ENCODE assay signal across 12 mouse cellular contexts in the genomic region with DNA sequence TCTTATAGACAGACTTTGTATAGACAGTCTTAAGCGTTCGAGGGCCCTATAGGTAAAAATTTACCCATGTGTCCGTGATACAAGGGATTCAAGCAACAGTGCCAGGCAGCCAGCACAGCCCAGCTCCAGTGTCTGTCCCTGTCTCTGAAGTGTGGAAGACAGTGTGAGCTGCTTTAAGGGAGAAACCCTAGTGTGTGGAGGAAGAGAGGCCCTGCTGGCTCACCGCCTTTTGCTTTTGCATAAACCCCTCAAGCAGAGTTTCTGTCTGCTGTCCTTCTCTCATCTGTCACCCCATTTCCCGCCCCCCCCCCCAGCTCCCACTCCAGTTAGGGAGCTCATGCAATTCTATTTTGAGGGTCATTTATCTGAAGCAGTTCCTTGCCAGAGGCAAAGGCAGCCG. TPM values are rescaled to one million over a fixed set of nuclear protein-coding genes. Genes with fewer than 3 reads are reported as not detected.
A peak's percentile ranks its signal among the peaks of the same experiment; 100 is the strongest.
DNase-seq lines count a peak whose midpoint lies in the region; ATAC-seq and TF ChIP-seq lines count a peak whose summit lies in the region.
"Had no signal": no experiment of that assay in that cellular context is flagged by ENCODE, and none has a peak within 500 bp of the region (broad histone marks: within the 10 kb centered on the region; RNA-seq: fewer than 3 reads in every experiment).

No protein-coding gene starts in this region.

- no peak overlapping the region for H3K9ac ChIP-seq in hindbrain, postnatal 0 days (replicated peaks; ENCODE audit: low read length)
- H3K9ac ChIP-seq in midbrain, embryonic 13.5 days (replicated peaks), result no peak overlapping the region
- no peak overlapping the region for H3K9ac ChIP-seq in midbrain, embryonic 15.5 days
- H3K9ac ChIP-seq in embryonic facial prominence, embryonic 14.5 days (ENCODE audit: low read depth, low read length), result no peak overlapping the region
- H3K9ac ChIP-seq in limb, embryonic 12.5 days (replicated peaks), result no peak overlapping the region
- H3K9ac ChIP-seq: limb, embryonic 15.5 days had no signal

- no peak for DNase-seq in hindbrain, embryonic 10.5 days (ENCODE audit: low spot score)
- DNase-seq in hindbrain, postnatal 0 days (ENCODE audit: low spot score), result no peak
- DNase-seq in embryonic facial prominence, embryonic 14.5 days (ENCODE audit: low spot score), result no peak
- DNase-seq in thymus, postnatal 4 days, result no peak
- DNase-seq: thymus, postnatal 36 days had no signal

- no peak for ATAC-seq in hindbrain, postnatal 0 days
- ATAC-seq in midbrain, embryonic 13.5 days, result peak; percentile 68
- no peak; the same call in 1 of the 2 replicates for ATAC-seq in midbrain, embryonic 15.5 days (replicated peaks)
- ATAC-seq in embryonic facial prominence, embryonic 14.5 days (ENCODE audit: low read depth), result no peak
- ATAC-seq in limb, embryonic 12.5 days (ENCODE audit: insufficient number of reproducible peaks, insufficient read depth, low FRiP score, low TSS enrichment, low read depth), result no peak
- ATAC-seq: intestine, postnatal 0 days had no signal

- no peaks in the 10 kb centered on the region for H3K9me3 ChIP-seq in hindbrain, embryonic 10.5 days
- no peaks in the 10 kb centered on the region for H3K9me3 ChIP-seq in hindbrain, postnatal 0 days (ENCODE audit: low read length)
- no peaks in the 10 kb centered on the region for H3K9me3 ChIP-seq in midbrain, embryonic 13.5 days
- H3K9me3 ChIP-seq in midbrain, embryonic 15.5 days, result no peaks in the 10 kb centered on the region
- H3K9me3 ChIP-seq in embryonic facial prominence, embryonic 14.5 days (ENCODE audit: control insufficient read depth, low read length), result no peaks in the 10 kb centered on the region
- H3K9me3 ChIP-seq in limb, embryonic 12.5 days, result no peaks in the 10 kb centered on the region
- H3K9me3 ChIP-seq: limb, embryonic 15.5 days had no signal

- 0 out of 2 replicates have a peak, but pooled peaks cover 3% of the 10 kb centered on the region for H3K27me3 ChIP-seq in hindbrain, embryonic 10.5 days (ENCODE audit: insufficient read depth, poor library complexity, severe bottlenecking)
- H3K27me3 ChIP-seq in hindbrain, postnatal 0 days (ENCODE audit: insufficient read depth, low read length), result no peaks in the 10 kb centered on the region
- H3K27me3 ChIP-seq in midbrain, embryonic 13.5 days, result no peaks in the 10 kb centered on the region
- no peaks in the 10 kb centered on the region for H3K27me3 ChIP-seq in midbrain, embryonic 15.5 days (replicated peaks)
- H3K27me3 ChIP-seq in embryonic facial prominence, embryonic 14.5 days (replicated peaks; ENCODE audit: control insufficient read depth, insufficient read depth, low read length), result no peaks in the 10 kb centered on the region
- H3K27me3 ChIP-seq in limb, embryonic 12.5 days, result no peaks in the 10 kb centered on the region
- H3K27me3 ChIP-seq: limb, embryonic 15.5 days had no signal

- no peak for TF ChIP-seq CTCF in hindbrain, postnatal 0 days (IDR thresholded peaks at IDR 0.05; ENCODE audit: low read depth)

- H3K36me3 ChIP-seq in hindbrain, embryonic 10.5 days, result no peaks in the 10 kb centered on the region
- H3K36me3 ChIP-seq in hindbrain, postnatal 0 days (ENCODE audit: insufficient read depth, low read length), result peaks cover 3% of the 10 kb centered on the region; the same call in 1 of the 2 replicates
- H3K36me3 ChIP-seq in midbrain, embryonic 13.5 days, result no peaks in the 10 kb centered on the region
- H3K36me3 ChIP-seq in midbrain, embryonic 15.5 days (replicated peaks), result no peaks in the 10 kb centered on the region
- peaks cover 8% of the 10 kb centered on the region; the same call in 1 of the 2 replicates for H3K36me3 ChIP-seq in embryonic facial prominence, embryonic 14.5 days (ENCODE audit: control insufficient read depth, insufficient read depth, low read length)
- H3K36me3 ChIP-seq in limb, embryonic 12.5 days, result peaks cover 13% of the 10 kb centered on the region; the same call in 1 of the 2 replicates

- no peak overlapping the region for H3K4me3 ChIP-seq in hindbrain, embryonic 10.5 days
- H3K4me3 ChIP-seq in hindbrain, postnatal 0 days (ENCODE audit: low read length), result no peak overlapping the region
- H3K4me3 ChIP-seq in midbrain, embryonic 13.5 days (replicated peaks), result no peak overlapping the region
- H3K4me3 ChIP-seq in midbrain, embryonic 15.5 days, result no peak overlapping the region
- no peak overlapping the region for H3K4me3 ChIP-seq in embryonic facial prominence, embryonic 14.5 days (ENCODE audit: low read depth, low read length)
- H3K4me3 ChIP-seq in limb, embryonic 12.5 days (replicated peaks), result no peak overlapping the region
- H3K4me3 ChIP-seq: layer of hippocampus, adult 2 months; limb, embryonic 15.5 days had no signal

- peaks cover 19% of the 10 kb centered on the region for H3K4me1 ChIP-seq in hindbrain, embryonic 10.5 days (replicated peaks)
- H3K4me1 ChIP-seq in hindbrain, postnatal 0 days (ENCODE audit: insufficient read depth, low read length), result no peaks in the 10 kb centered on the region
- peaks cover 15% of the 10 kb centered on the region; the same call in 1 of the 2 replicates for H3K4me1 ChIP-seq in midbrain, embryonic 13.5 days (replicated peaks)
- no peaks in the 10 kb centered on the region; the same call in 1 of the 2 replicates for H3K4me1 ChIP-seq in midbrain, embryonic 15.5 days
- peaks cover 17% of the 10 kb centered on the region for H3K4me1 ChIP-seq in embryonic facial prominence, embryonic 14.5 days (ENCODE audit: control insufficient read depth, insufficient read depth, low read length)
- peaks cover 33% of the 10 kb centered on the region for H3K4me1 ChIP-seq in limb, embryonic 12.5 days (replicated peaks)

- peak overlapping the region; percentile 35; the same call in 1 of the 2 replicates for H3K27ac ChIP-seq in hindbrain, embryonic 10.5 days
- H3K27ac ChIP-seq in hindbrain, postnatal 0 days, result no peak overlapping the region
- peak overlapping the region; percentile 69; the same call in 1 of the 2 replicates for H3K27ac ChIP-seq in midbrain, embryonic 13.5 days
- no peak overlapping the region for H3K27ac ChIP-seq in midbrain, embryonic 15.5 days
- peak overlapping the region; percentile 48; the same call in 1 of the 2 replicates for H3K27ac ChIP-seq in embryonic facial prominence, embryonic 14.5 days (replicated peaks; ENCODE audit: low read depth, low read length)
- peak overlapping the region; percentile 84 for H3K27ac ChIP-seq in limb, embryonic 12.5 days
- H3K27ac ChIP-seq: layer of hippocampus, adult 2 months; limb, embryonic 15.5 days had no signal

- H3K4me2 ChIP-seq in hindbrain, postnatal 0 days (ENCODE audit: low read depth, low read length), result no peak overlapping the region
- no peak overlapping the region for H3K4me2 ChIP-seq in midbrain, embryonic 13.5 days (replicated peaks)
- no peak overlapping the region for H3K4me2 ChIP-seq in midbrain, embryonic 15.5 days
- H3K4me2 ChIP-seq in embryonic facial prominence, embryonic 14.5 days (ENCODE audit: low read depth, low read length), result no peak overlapping the region
- no peak overlapping the region for H3K4me2 ChIP-seq in limb, embryonic 12.5 days
- H3K4me2 ChIP-seq: limb, embryonic 15.5 days had no signal

- 49% methylated on average over 6 of the region's 6 CpGs for WGBS in hindbrain, embryonic 10.5 days
- WGBS in hindbrain, postnatal 0 days, result 43% methylated on average over 6 of the region's 6 CpGs
- WGBS in midbrain, embryonic 13.5 days, result 49% methylated on average over 6 of the region's 6 CpGs
- 40% methylated on average over 6 of the region's 6 CpGs for WGBS in midbrain, embryonic 15.5 days
- 35% methylated on average over 6 of the region's 6 CpGs for WGBS in embryonic facial prominence, embryonic 14.5 days
- WGBS in limb, embryonic 12.5 days, result 31% methylated on average over 6 of the region's 6 CpGs

RNA-seq across cellular contexts. Expression of gene Fam217b, which starts 7.3 kb away (rescaled TPM):
- polyA plus RNA-seq in hindbrain, embryonic 10.5 days (2016; fragmentation: Nextera tagmentation; extraction: Ambion mirVana), result 2.0 and 2.3 TPM in 2 replicates
- 20.0 and 25.9 TPM in 2 replicates for total RNA-seq in hindbrain, postnatal 0 days (2014; rRNA removed)
- polyA plus RNA-seq in hindbrain, postnatal 0 days (2015; fragmentation: Nextera tagmentation; extraction: Ambion mirVana), result 20.8 and 24.8 TPM in 2 replicates
- 5.8 and 6.1 TPM in 2 replicates for polyA plus RNA-seq in midbrain, embryonic 13.5 days (2015; fragmentation: Nextera tagmentation; extraction: Ambion mirVana)
- 14.2 and 17.2 TPM in 2 replicates for polyA plus RNA-seq in midbrain, embryonic 15.5 days (2015; fragmentation: Nextera tagmentation; extraction: Ambion mirVana)
- 5.8 and 7.3 TPM in 2 replicates for polyA plus RNA-seq in embryonic facial prominence, embryonic 14.5 days (2014; fragmentation: Nextera tagmentation; extraction: Ambion mirVana)
- 4.3 and 4.6 TPM in 2 replicates for polyA plus RNA-seq in limb, embryonic 12.5 days (2016; fragmentation: Nextera tagmentation; extraction: Ambion mirVana)

RNA-seq across cellular contexts. Expression of gene Ppp1r3d, which starts 7.3 kb away (rescaled TPM):
- 0.92 and 1.3 TPM in 2 replicates for polyA plus RNA-seq in hindbrain, embryonic 10.5 days (2016; fragmentation: Nextera tagmentation; extraction: Ambion mirVana)
- total RNA-seq in hindbrain, postnatal 0 days (2014; rRNA removed), result 17.0 and 21.3 TPM in 2 replicates
- 6.6 and 6.9 TPM in 2 replicates for polyA plus RNA-seq in hindbrain, postnatal 0 days (2015; fragmentation: Nextera tagmentation; extraction: Ambion mirVana)
- 0.89 and 1.6 TPM in 2 replicates for polyA plus RNA-seq in midbrain, embryonic 13.5 days (2015; fragmentation: Nextera tagmentation; extraction: Ambion mirVana)
- 2.9 and 3.4 TPM in 2 replicates for polyA plus RNA-seq in midbrain, embryonic 15.5 days (2015; fragmentation: Nextera tagmentation; extraction: Ambion mirVana)
- 5.2 and 6.9 TPM in 2 replicates for polyA plus RNA-seq in embryonic facial prominence, embryonic 14.5 days (2014; fragmentation: Nextera tagmentation; extraction: Ambion mirVana)
- polyA plus RNA-seq in limb, embryonic 12.5 days (2016; fragmentation: Nextera tagmentation; extraction: Ambion mirVana), result 3.5 and 3.9 TPM in 2 replicates

RNA-seq across cellular contexts. Expression of gene Cdh26, which starts 8.7 kb away (rescaled TPM):
- 0.10 and 0.63 TPM in 2 replicates for polyA plus RNA-seq in hindbrain, embryonic 10.5 days (2016; fragmentation: Nextera tagmentation; extraction: Ambion mirVana)
- total RNA-seq in hindbrain, postnatal 0 days (2014; rRNA removed), result 0.14 and 0.42 TPM in 2 replicates
- 0.37 and 0.38 TPM in 2 replicates for polyA plus RNA-seq in hindbrain, postnatal 0 days (2015; fragmentation: Nextera tagmentation; extraction: Ambion mirVana)
- polyA plus RNA-seq in midbrain, embryonic 13.5 days (2015; fragmentation: Nextera tagmentation; extraction: Ambion mirVana), result 0.16 and 0.22 TPM in 2 replicates
- 0.27 and 0.28 TPM in 2 replicates for polyA plus RNA-seq in midbrain, embryonic 15.5 days (2015; fragmentation: Nextera tagmentation; extraction: Ambion mirVana)
- 2.5 and 3.9 TPM in 2 replicates for polyA plus RNA-seq in embryonic facial prominence, embryonic 14.5 days (2014; fragmentation: Nextera tagmentation; extraction: Ambion mirVana)
- polyA plus RNA-seq in limb, embryonic 12.5 days (2016; fragmentation: Nextera tagmentation; extraction: Ambion mirVana), result 0.21 and 0.46 TPM in 2 replicates

RNA-seq across cellular contexts. Expression of gene Sycp2, which starts 14.1 kb away (rescaled TPM):
- polyA plus RNA-seq in hindbrain, embryonic 10.5 days (2016; fragmentation: Nextera tagmentation; extraction: Ambion mirVana), result 0.10 and 0.12 TPM in 2 replicates
- 0.07 and 0.31 TPM in 2 replicates for total RNA-seq in hindbrain, postnatal 0 days (2014; rRNA removed)
- polyA plus RNA-seq in hindbrain, postnatal 0 days (2015; fragmentation: Nextera tagmentation; extraction: Ambion mirVana), result 0.26 and 0.43 TPM in 2 replicates
- polyA plus RNA-seq in midbrain, embryonic 13.5 days (2015; fragmentation: Nextera tagmentation; extraction: Ambion mirVana), result 0.27 and 0.32 TPM in 2 replicates
- polyA plus RNA-seq in midbrain, embryonic 15.5 days (2015; fragmentation: Nextera tagmentation; extraction: Ambion mirVana), result 0.36 and 0.57 TPM in 2 replicates
- polyA plus RNA-seq in embryonic facial prominence, embryonic 14.5 days (2014; fragmentation: Nextera tagmentation; extraction: Ambion mirVana), result 0.18 TPM in 2 replicates
- 0.05 and 0.08 TPM in 2 replicates for polyA plus RNA-seq in limb, embryonic 12.5 days (2016; fragmentation: Nextera tagmentation; extraction: Ambion mirVana)
- polyA plus RNA-seq: intestine, postnatal 0 days; small intestine, adult 2 months had no signal

Comparison
In these comparisons a context has a peak if more than half of its experiments do, and no peak if none do; other contexts are left out.
1. H3K27ac ChIP-seq: peak in hindbrain, embryonic 10.5 days (single experiment), midbrain, embryonic 13.5 days (single experiment), embryonic facial prominence, embryonic 14.5 days (single experiment) and limb, embryonic 12.5 days (single experiment); none in hindbrain, postnatal 0 days (single experiment) and midbrain, embryonic 15.5 days (single experiment).